Mouse (Mus musculus) neural tube, embryonic 15.5 days (tissue): ENCODE measurements around the gene Pcyox1. TPM values are rescaled to one million over a fixed set of nuclear protein-coding genes. Genes with fewer than 3 reads are reported as not detected.
A peak's percentile ranks its signal among the peaks of the same experiment; 100 is the strongest.
"Not testable (repeated sequence)": the region's sequence is repeated elsewhere in the genome, so short reads cannot be mapped to it uniquely, and the experiment has no call there.

Experiments used
- ATAC-seq: fragments of 200-750 bp; cut with Nextera tagmentation; 2 replicates; pipeline ENCODE4 v1.8.0; 2017; ENCODE audit warnings: mild to moderate bottlenecking, moderate TSS enrichment, moderate library complexity; ENCODE audit not compliant: low FRiP score
- H3K27ac ChIP-seq: fragments of 300-500 bp; sonication (generic); replicated peaks from 2 replicates; pipeline ENCODE4 v1.5.1; 2015; ENCODE audit warnings: mild to moderate bottlenecking, inconsistent platforms
- H3K27me3 ChIP-seq: fragments of 300-500 bp; sonication (generic); replicated peaks from 2 replicates; pipeline ENCODE4 v1.6.1; 2015; ENCODE audit warnings: inconsistent platforms
- H3K36me3 ChIP-seq: fragments of 300-500 bp; sonication (generic); 2 replicates; pipeline ENCODE4 v1.6.1; 2015; ENCODE audit warnings: inconsistent platforms
- H3K4me1 ChIP-seq: fragments of 300-500 bp; sonication (generic); 2 replicates; pipeline ENCODE4 v1.6.1; 2015; ENCODE audit warnings: inconsistent platforms
- H3K4me2 ChIP-seq: fragments of 300-500 bp; sonication (generic); 2 replicates; pipeline ENCODE4 v1.6.1; 2015; ENCODE audit warnings: inconsistent platforms, mild to moderate bottlenecking, moderate library complexity
- H3K4me3 ChIP-seq: fragments of 300-500 bp; sonication (generic); replicated peaks from 2 replicates; pipeline ENCODE4 v1.5.1; 2015; ENCODE audit warnings: mild to moderate bottlenecking, inconsistent platforms
- H3K9ac ChIP-seq: fragments of 300-500 bp; sonication (generic); replicated peaks from 2 replicates; pipeline ENCODE4 v1.6.1; 2015; ENCODE audit warnings: mild to moderate bottlenecking, inconsistent platforms
- H3K9me3 ChIP-seq: fragments of 300-500 bp; sonication (generic); replicated peaks from 2 replicates; pipeline ENCODE4 v1.6.1; 2016; ENCODE audit warnings: inconsistent platforms
- WGBS: fragments of 180-500 bp; shearing (Covaris S2); methylation state at CpG from one replicate; pipeline ENCODE4 v1.1.7; 2015; ENCODE audit warnings: mixed read lengths; 5-methylcytosine and 5-hydroxymethylcytosine counted together
- polyA plus RNA-seq: library from polyadenylated mRNA; unstranded; fragments of >200 nt; fragmentation: Nextera tagmentation; extraction: Ambion mirVana; gene quantifications from 2 replicates; pipeline ENCODE4 v1.2.1, GENCODE M21; 2015

Gene Pcyox1
- polyA plus RNA-seq, 1 experiment from 2014 or later: 89.6 TPM

- WGBS: 11% methylated on average over 10 of the region's 10 CpGs
- ATAC-seq: no peak
Measured at GRCm38 (mm10) chr6:86395969-86396368, 985 bp downstream of the Pcyox1 start.

GRCm38 (mm10) chr6:86395021-86395420 lies 1.9 kb downstream of the Pcyox1 start:
- Histone ChIP-seq H3K27me3 (no peaks in the 10 kb centered on the region), H3K9ac (peak overlapping the region; percentile 99; the same call in 1 of the 2 replicates), H3K36me3 (peaks cover 30% of the 10 kb centered on the region), H3K4me2 (peak overlapping the region; percentile 82), H3K4me3 (peak overlapping the region; percentile 98), H3K27ac (no peak overlapping the region), H3K4me1 (peaks cover 36% of the 10 kb centered on the region), H3K9me3 (no peaks in the 10 kb centered on the region)
- ATAC-seq: no peak
- WGBS: 91% methylated on average over 9 of the region's 9 CpGs

More at GRCm38 (mm10) chr6:86395969-86396368, 985 bp downstream of the Pcyox1 start:
- Histone ChIP-seq H3K36me3 (peaks cover 21% of the 10 kb centered on the region), H3K27ac (peak overlapping the region; percentile 96), H3K9me3 (no peaks in the 10 kb centered on the region), H3K27me3 (no peaks in the 10 kb centered on the region), H3K4me1 (peaks cover 40% of the 10 kb centered on the region), H3K9ac (peak overlapping the region; percentile 99), H3K4me2 (peak overlapping the region; percentile 82), H3K4me3 (peak overlapping the region; percentile 98)

- Histone ChIP-seq H3K27ac (no peak overlapping the region), H3K4me3 (no peak overlapping the region), H3K4me2 (no peak overlapping the region), H3K9ac (no peak overlapping the region), H3K27me3 (no peaks in the 10 kb centered on the region), H3K4me1 (peaks cover 36% of the 10 kb centered on the region), H3K9me3 (no peaks in the 10 kb centered on the region), H3K36me3 (peaks cover 38% of the 10 kb centered on the region)
- 91% methylated on average over 17 of the region's 17 CpGs for WGBS
- ATAC-seq: no peak
Measured at GRCm38 (mm10) chr6:86394078-86394720, 2.8 kb downstream of the Pcyox1 start.

GRCm38 (mm10) chr6:86393187-86393586 lies 3.8 kb downstream of the Pcyox1 start:
- no peaks in the 10 kb centered on the region for H3K27me3 ChIP-seq
- WGBS: 100% methylated on average over 1 of the region's 1 CpGs
- ATAC-seq: no peak
- H3K36me3 ChIP-seq: peaks cover 48% of the 10 kb centered on the region
- H3K27ac ChIP-seq: no peak overlapping the region
- H3K9ac ChIP-seq: no peak overlapping the region
- H3K9me3 ChIP-seq: no peaks in the 10 kb centered on the region
- H3K4me3 ChIP-seq: no peak overlapping the region
- peaks cover 36% of the 10 kb centered on the region for H3K4me1 ChIP-seq
- H3K4me2 ChIP-seq: no peak overlapping the region

- Histone ChIP-seq H3K36me3 (peaks cover 60% of the 10 kb centered on the region), H3K27me3 (no peaks in the 10 kb centered on the region), H3K9ac (no peak overlapping the region), H3K4me1 (peaks cover 26% of the 10 kb centered on the region), H3K27ac (no peak overlapping the region), H3K4me3 (no peak overlapping the region), H3K9me3 (no peaks in the 10 kb centered on the region), H3K4me2 (no peak overlapping the region)
- WGBS: 94% methylated on average over 5 of the region's 5 CpGs
- ATAC-seq: no peak
Measured at GRCm38 (mm10) chr6:86391326-86391725, 5.6 kb downstream of the Pcyox1 start.

- Histone ChIP-seq H3K27me3 (no peaks in the 10 kb centered on the region), H3K4me2 (no peak overlapping the region), H3K9ac (no peak overlapping the region), H3K27ac (no peak overlapping the region), H3K9me3 (no peaks in the 10 kb centered on the region), H3K4me3 (no peak overlapping the region), H3K36me3 (peaks cover 66% of the 10 kb centered on the region), H3K4me1 (peaks cover 1% of the 10 kb centered on the region; the same call in 1 of the 2 replicates)
- WGBS: 85% methylated on average over 18 of the region's 18 CpGs
- no peak for ATAC-seq
Measured at GRCm38 (mm10) chr6:86388461-86388860, 8.5 kb downstream of the Pcyox1 start.

GRCm38 (mm10) chr6:86387313-86387712 lies 9.6 kb downstream of the Pcyox1 start:
- ATAC-seq: no peak
- 89% methylated on average over 12 of the region's 12 CpGs for WGBS
- no peak overlapping the region for H3K4me3 ChIP-seq
- H3K9ac ChIP-seq: no peak overlapping the region
- peaks cover 66% of the 10 kb centered on the region for H3K36me3 ChIP-seq
- no peak overlapping the region for H3K27ac ChIP-seq
- no peaks in the 10 kb centered on the region for H3K27me3 ChIP-seq
- H3K9me3 ChIP-seq: no peaks in the 10 kb centered on the region
- no peak overlapping the region for H3K4me2 ChIP-seq
- no peaks in the 10 kb centered on the region for H3K4me1 ChIP-seq

- Histone ChIP-seq H3K27ac (no peak overlapping the region), H3K4me1 (no peaks in the 10 kb centered on the region), H3K36me3 (peaks cover 48% of the 10 kb centered on the region), H3K9me3 (no peaks in the 10 kb centered on the region), H3K27me3 (no peaks in the 10 kb centered on the region), H3K4me3 (no peak overlapping the region), H3K4me2 (no peak overlapping the region), H3K9ac (no peak overlapping the region)
- WGBS: 92% methylated on average over 5 of the region's 5 CpGs
- ATAC-seq: no peak
Measured at GRCm38 (mm10) chr6:86385362-86386104, 11.4 kb downstream of the Pcyox1 start.

GRCm38 (mm10) chr6:86384692-86385091 lies 12.3 kb downstream of the Pcyox1 start:
- Histone ChIP-seq H3K4me3 (no peak overlapping the region), H3K9me3 (no peaks in the 10 kb centered on the region), H3K9ac (no peak overlapping the region), H3K4me1 (no peaks in the 10 kb centered on the region), H3K36me3 (peaks cover 42% of the 10 kb centered on the region), H3K27ac (no peak overlapping the region), H3K4me2 (no peak overlapping the region), H3K27me3 (no peaks in the 10 kb centered on the region)
- WGBS: 72% methylated on average over 4 of the region's 4 CpGs
- no peak for ATAC-seq

GRCm38 (mm10) chr6:86383370-86383769 lies 13.6 kb downstream of the Pcyox1 start:
- peaks cover 42% of the 10 kb centered on the region for H3K36me3 ChIP-seq
- no peak overlapping the region for H3K4me2 ChIP-seq
- no peak overlapping the region for H3K27ac ChIP-seq
- no peak overlapping the region for H3K4me3 ChIP-seq
- 52% methylated on average over 16 of the region's 16 CpGs for WGBS
- H3K27me3 ChIP-seq: no peaks in the 10 kb centered on the region
- no peak overlapping the region for H3K9ac ChIP-seq
- no peaks in the 10 kb centered on the region for H3K9me3 ChIP-seq
- H3K4me1 ChIP-seq: no peaks in the 10 kb centered on the region
- ATAC-seq: no peak

- Histone ChIP-seq H3K9me3 (no peaks in the 10 kb centered on the region), H3K4me1 (no peaks in the 10 kb centered on the region), H3K27me3 (no peaks in the 10 kb centered on the region), H3K9ac (no peak overlapping the region), H3K36me3 (peaks cover 42% of the 10 kb centered on the region), H3K27ac (no peak overlapping the region), H3K4me3 (no peak overlapping the region), H3K4me2 (no peak overlapping the region)
- ATAC-seq: no peak
Measured at GRCm38 (mm10) chr6:86382551-86382950, 14.4 kb downstream of the Pcyox1 start.

- H3K4me2 ChIP-seq, ATAC-seq: not testable (repeated sequence)
- 73% methylated on average over 8 of the region's 8 CpGs for WGBS
Measured at GRCm38 (mm10) chr6:86380112-86380511, 16.8 kb downstream of the Pcyox1 start.

More at GRCm38 (mm10) chr6:86380112-86380511, 16.8 kb downstream of the Pcyox1 start:
- H3K9me3 ChIP-seq, H3K27me3 ChIP-seq, H3K9ac ChIP-seq, H3K4me3 ChIP-seq, H3K4me1 ChIP-seq, H3K27ac ChIP-seq: not testable (repeated sequence)
- peaks cover 41% of the 10 kb centered on the region for H3K36me3 ChIP-seq
